Mouse (Mus musculus): ENCODE data around the gene Wfdc1.

Wfdc1 gene

DNA sequence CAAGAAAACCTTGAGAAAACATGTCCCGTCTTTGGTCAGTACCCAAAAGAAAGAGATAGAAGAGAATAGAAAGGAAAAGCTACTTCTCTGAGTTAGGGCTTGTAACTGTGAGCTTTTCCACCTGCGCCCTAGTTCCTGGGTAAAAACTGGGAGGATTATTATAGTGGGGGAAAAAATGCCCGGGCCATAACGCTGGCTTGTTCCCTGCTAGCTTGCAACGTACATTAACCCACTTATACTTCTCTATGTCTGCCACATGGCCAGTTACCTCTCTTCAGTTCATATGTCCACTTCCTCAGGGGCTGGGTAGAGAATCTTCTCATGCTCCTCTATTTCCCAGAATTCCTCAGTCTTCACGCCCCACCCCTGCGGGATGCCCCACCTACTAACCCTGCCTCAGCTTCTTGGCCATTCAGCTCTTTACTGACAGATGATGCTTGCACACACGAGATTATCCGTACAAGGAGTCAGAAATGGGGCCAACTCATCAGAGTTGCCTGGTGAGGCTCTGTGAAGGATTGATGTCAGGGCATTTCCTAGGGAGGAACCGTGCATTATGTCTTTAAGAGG lies 70.3 kb downstream of the Wfdc1 start:
- no peak for DNase-seq (ENCODE audit: low read depth)

DNA sequence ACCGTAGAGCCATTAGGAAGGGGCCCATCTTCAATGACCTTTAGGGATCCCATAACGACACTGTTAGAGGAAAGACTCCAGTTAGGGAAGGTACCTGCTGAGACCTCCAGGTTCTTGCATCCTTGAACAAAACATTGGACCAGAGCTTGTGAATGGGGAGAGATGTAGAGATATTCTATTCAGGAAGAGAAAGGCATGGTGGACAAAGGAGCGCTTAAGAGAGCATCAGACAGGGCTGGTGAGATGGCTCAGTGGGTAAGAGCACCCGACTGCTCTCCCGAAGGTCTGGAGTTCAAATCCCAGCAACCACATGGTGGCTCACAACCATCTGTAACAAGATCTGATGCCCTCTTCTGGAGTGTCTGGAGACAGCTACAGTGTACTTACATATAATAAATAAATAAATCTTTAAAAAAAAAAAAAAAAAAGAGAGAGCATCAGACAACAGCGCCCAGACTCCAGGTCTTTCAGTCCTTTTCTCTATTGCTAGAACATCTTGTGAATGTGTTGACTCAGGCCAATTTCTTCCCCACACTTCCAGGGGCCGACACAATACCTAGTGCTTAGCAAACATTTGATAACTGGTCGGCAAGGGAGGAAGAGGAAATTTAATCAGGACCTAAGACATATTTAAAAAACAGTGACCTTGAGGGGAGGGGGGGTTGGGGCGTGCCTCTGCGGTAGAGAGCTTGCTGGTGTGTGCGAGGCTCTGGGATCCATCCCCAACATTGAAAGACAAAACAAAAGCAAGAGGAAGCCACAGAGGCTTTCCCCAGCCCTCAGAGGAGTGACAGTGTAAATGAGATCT lies 71.1 kb downstream of the Wfdc1 start:
- no peak for DNase-seq (ENCODE audit: low read depth)
